Mouse (Mus musculus) G1E (cell line): ENCODE measurements around the gene Prm3.

ENCODE experiments used
- CTCF ChIP-seq: IDR thresholded peaks from 2 replicates; pipeline ENCODE4 v1.5.1; 2012; ENCODE audit warnings: low read depth, low read length, inconsistent platforms, mixed read lengths
- POLR2AphosphoS5 ChIP-seq: IDR thresholded peaks from 2 replicates; pipeline ENCODE4 v1.6.1; 2012; ENCODE audit warnings: low read depth, low read length, inconsistent platforms; ENCODE audit not compliant: insufficient replicate concordance

GRCm38 (mm10) chr16:10783451-10783850 is 7.3 kb downstream of the Prm3 start:
- TF ChIP-seq CTCF (no peak), POLR2AphosphoS5 (no peak)
